Mouse (Mus musculus) megakaryocyte, embryonic 14.5 days (primary cell): ENCODE data around the gene Tas1r2.

Experiments
- FLI1 ChIP-seq: IDR thresholded peaks from 2 replicates; pipeline ENCODE4 v1.6.1; 2012; ENCODE audit warnings: low read length, inconsistent platforms, mixed read lengths
- GATA1 ChIP-seq: IDR thresholded peaks from 3 replicates; pipeline ENCODE4 v1.6.1; 2012; ENCODE audit warnings: mixed read lengths, low read length, inconsistent platforms, borderline replicate concordance

GRCm38 (mm10) chr4:139716477-139717169 is 63.3 kb downstream of the Tas1r2 start:
- TF ChIP-seq GATA1 (no peak), FLI1 (no peak)
